Mouse (Mus musculus): ENCODE results near the gene Man1b1.
A peak's percentile ranks its signal among the peaks of the same experiment; 100 is the strongest.

The Man1b1 gene

GRCm38 (mm10) chr2:25332286-25333160 is at the start of gene Man1b1:
Man1b1 (plus strand) TSS chr2:25332338.
- peak; percentile 99 for DNase-seq (ENCODE audit: low spot score in 2 of 2)

GRCm38 (mm10) chr2:25285551-25285950 is 46.6 kb upstream of the Man1b1 start:
- DNase-seq (ENCODE audit: low spot score in 2 of 2): no peak

- DNase-seq (ENCODE audit: low spot score in 2 of 2): no peak
Observed at GRCm38 (mm10) chr2:25286314-25286713, 45.8 kb upstream of the Man1b1 start.

- no peak for DNase-seq (ENCODE audit: low spot score in 2 of 2)
Observed at GRCm38 (mm10) chr2:25286837-25287636, 45.1 kb upstream of the Man1b1 start.

- no peak for DNase-seq (ENCODE audit: low spot score in 2 of 2)
Observed at GRCm38 (mm10) chr2:25287927-25288649, 44.0 kb upstream of the Man1b1 start, which contains the start of gene Tmem210. Tmem210 (plus strand) TSS chr2:25288145.

- no peak for DNase-seq (ENCODE audit: low spot score in 2 of 2)
Observed at GRCm38 (mm10) chr2:25288734-25289345, 43.3 kb upstream of the Man1b1 start.

GRCm38 (mm10) chr2:25289651-25290050 is 42.5 kb upstream of the Man1b1 start, which contains the start of gene Lrrc26:
Lrrc26 (plus strand) TSS chr2:25289915.
- no peak for DNase-seq (ENCODE audit: low spot score in 2 of 2)

- DNase-seq (ENCODE audit: low spot score in 2 of 2): no peak
Observed at GRCm38 (mm10) chr2:25290101-25290815, 41.9 kb upstream of the Man1b1 start.

- DNase-seq (ENCODE audit: low spot score in 2 of 2): no peak
Observed at GRCm38 (mm10) chr2:25290816-25291130, 41.4 kb upstream of the Man1b1 start.

GRCm38 (mm10) chr2:25291184-25292053 is 40.7 kb upstream of the Man1b1 start:
- DNase-seq (ENCODE audit: low spot score in 2 of 2): no peak

- DNase-seq (ENCODE audit: low spot score in 2 of 2): no peak
Observed at GRCm38 (mm10) chr2:25292054-25292544, 40.0 kb upstream of the Man1b1 start.

GRCm38 (mm10) chr2:25292856-25293255 is 39.3 kb upstream of the Man1b1 start:
- DNase-seq (ENCODE audit: low spot score in 2 of 2): peak; percentile 43 to 56

GRCm38 (mm10) chr2:25293706-25294105 is 38.4 kb upstream of the Man1b1 start:
- DNase-seq (ENCODE audit: low spot score in 2 of 2): no peak

GRCm38 (mm10) chr2:25297093-25297492 is 35.0 kb upstream of the Man1b1 start:
- DNase-seq (ENCODE audit: low spot score in 2 of 2): no peak

GRCm38 (mm10) chr2:25298046-25298445 is 34.1 kb upstream of the Man1b1 start:
- no peak for DNase-seq (ENCODE audit: low spot score in 2 of 2)

- no peak for DNase-seq (ENCODE audit: low spot score in 2 of 2)
Observed at GRCm38 (mm10) chr2:25303452-25303851, 28.7 kb upstream of the Man1b1 start.

GRCm38 (mm10) chr2:25303931-25304656 is 28.0 kb upstream of the Man1b1 start:
- DNase-seq (ENCODE audit: low spot score in 2 of 2): no peak

GRCm38 (mm10) chr2:25304657-25305541 is 27.2 kb upstream of the Man1b1 start:
- DNase-seq (ENCODE audit: low spot score in 2 of 2): no peak
